Mouse (Mus musculus) megakaryocyte-erythroid progenitor cell, adult 5-6 weeks (primary cell): Measurements from ENCODE around the gene Snrpc. TPM values are rescaled to one million over a fixed set of nuclear protein-coding genes. Genes with fewer than 3 reads are reported as not detected.

Source experiments
- ATAC-seq: replicated peaks from 2 replicates; pipeline ENCODE4 v1.8.0; 2016; ENCODE audit warnings: mild to moderate bottlenecking, inconsistent platforms; ENCODE audit not compliant: severe bottlenecking, poor library complexity, low FRiP score, low TSS enrichment
- total RNA-seq, 2 experiments: library from RNA; stranded (forward) in 1 of 2; stranded (reverse) in 1 of 2; fragments of 200-1000, 215-1000 nt in 1 of 2; fragments of >200 nt in 1 of 2; fragmentation: Nextera tagmentation in 1 of 2; gene quantifications; 2 replicates each; pipeline ENCODE4 v1.2.3; 2014 to 2017

The Snrpc gene
- total RNA-seq, 2 experiments from 2014 or later, result 157 to 260 TPM

GRCm38 (mm10) chr17:27814606-27815005 lies 23.3 kb upstream of the Snrpc start:
- no peak for ATAC-seq

- ATAC-seq, result no peak
Measured at GRCm38 (mm10) chr17:27819011-27819410, 18.9 kb upstream of the Snrpc start.

GRCm38 (mm10) chr17:27819521-27819970 lies 18.4 kb upstream of the Snrpc start:
- no peak for ATAC-seq

GRCm38 (mm10) chr17:27819971-27820567 lies 17.9 kb upstream of the Snrpc start:
- ATAC-seq, result no peak

GRCm38 (mm10) chr17:27820568-27821406 lies 17.2 kb upstream of the Snrpc start, which contains the start of gene D17Wsu92e:
Gene D17Wsu92e, minus strand, starts transcription at chr17:27820648.
- peak; percentile 83 for ATAC-seq

- ATAC-seq, result peak; percentile 56
Measured at GRCm38 (mm10) chr17:27821407-27822338, 16.3 kb upstream of the Snrpc start.

GRCm38 (mm10) chr17:27823142-27823905 lies 14.6 kb upstream of the Snrpc start:
- no peak for ATAC-seq

- ATAC-seq, result no peak
Measured at GRCm38 (mm10) chr17:27824941-27825340, 13.0 kb upstream of the Snrpc start.

- no peak for ATAC-seq
Measured at GRCm38 (mm10) chr17:27825539-27825938, 12.4 kb upstream of the Snrpc start.

- peak; percentile 75 for ATAC-seq
Measured at GRCm38 (mm10) chr17:27825984-27826905, 11.7 kb upstream of the Snrpc start.

GRCm38 (mm10) chr17:27826908-27827383 lies 11.0 kb upstream of the Snrpc start:
- no peak for ATAC-seq

GRCm38 (mm10) chr17:27827511-27827910 lies 10.4 kb upstream of the Snrpc start:
- ATAC-seq, result no peak

GRCm38 (mm10) chr17:27830411-27830810 lies 7.5 kb upstream of the Snrpc start:
- ATAC-seq, result no peak

- ATAC-seq, result peak; percentile 100
Measured at GRCm38 (mm10) chr17:27839469-27840252, 1.7 kb downstream of the Snrpc start.

GRCm38 (mm10) chr17:27848351-27848750 lies 10.4 kb downstream of the Snrpc start:
- ATAC-seq, result no peak

- no peak for ATAC-seq
Measured at GRCm38 (mm10) chr17:27851076-27851475, 13.1 kb downstream of the Snrpc start.

- ATAC-seq, result peak; percentile 49; the same call in 1 of the 2 replicates
Measured at GRCm38 (mm10) chr17:27856265-27856797, 18.4 kb downstream of the Snrpc start, which contains the start of gene Uhrf1bp1. Gene Uhrf1bp1, plus strand, starts transcription at chr17:27856441.
